Mouse (Mus musculus) forebrain, embryonic 11.5 days (tissue): ENCODE data around the gene Scn8a. TPM values are rescaled to one million over a fixed set of nuclear protein-coding genes. Genes with fewer than 3 reads are reported as not detected.

Experiments used
- ATAC-seq: fragments of 200-750 bp; cut with Nextera tagmentation; replicated peaks from 2 replicates; pipeline ENCODE4 v1.8.0; 2017; ENCODE audit warnings: moderate TSS enrichment; ENCODE audit not compliant: low FRiP score
- DNase-seq: peaks from one replicate; pipeline ENCODE4 v3.0.0-alpha.2; 2017; ENCODE audit warnings: low spot score
- H3K27ac ChIP-seq: fragments of 300-500 bp; sonication (generic); 2 replicates; pipeline ENCODE4 v1.5.1; 2014; ENCODE audit warnings: low read depth, low read length
- H3K27me3 ChIP-seq: fragments of 300-500 bp; sonication (generic); 2 replicates; pipeline ENCODE4 v1.6.1; 2014; ENCODE audit warnings: mild to moderate bottlenecking, low read length, mixed read lengths; ENCODE audit not compliant: control insufficient read depth, insufficient read depth
- H3K36me3 ChIP-seq: fragments of 300-500 bp; sonication (generic); 2 replicates; pipeline ENCODE4 v1.6.1; 2014; ENCODE audit warnings: mild to moderate bottlenecking, low read length, moderate library complexity, mixed read lengths; ENCODE audit not compliant: control insufficient read depth, insufficient read depth
- H3K4me1 ChIP-seq: fragments of 300-500 bp; sonication (generic); replicated peaks from 2 replicates; pipeline ENCODE4 v1.6.1; 2014; ENCODE audit warnings: low read length, mixed read lengths; ENCODE audit not compliant: control insufficient read depth, insufficient read depth
- H3K4me2 ChIP-seq: fragments of 300-500 bp; sonication (generic); 2 replicates; pipeline ENCODE4 v1.6.1; 2014; ENCODE audit warnings: low read depth, mild to moderate bottlenecking, low read length, moderate library complexity, mixed read lengths; ENCODE audit not compliant: severe bottlenecking
- H3K4me3 ChIP-seq: fragments of 300-500 bp; sonication (generic); 2 replicates; pipeline ENCODE4 v1.5.1; 2014; ENCODE audit warnings: low read depth, low read length
- H3K9ac ChIP-seq: fragments of 300-500 bp; sonication (generic); 2 replicates; pipeline ENCODE4 v1.6.1; 2014; ENCODE audit warnings: low read length
- H3K9me3 ChIP-seq: fragments of 300-500 bp; sonication (generic); 2 replicates; pipeline ENCODE4 v1.6.1; 2016; ENCODE audit warnings: low read length, mixed read lengths; ENCODE audit not compliant: control insufficient read depth
- WGBS: fragments of 180-500 bp; shearing (Covaris S2); extraction: QIAGEN DNeasy Blood & Tissue Kit; methylation state at CpG from one replicate; pipeline ENCODE4 v1.1.7; 2014; 5-methylcytosine and 5-hydroxymethylcytosine counted together
- polyA plus RNA-seq: library from polyadenylated mRNA; unstranded; fragments of >200 nt; fragmentation: Nextera tagmentation; extraction: Ambion mirVana; gene quantifications from 2 replicates; pipeline ENCODE4 v1.2.1, GENCODE M21; 2014

Scn8a gene
- polyA plus RNA-seq, 1 experiment from 2014 or later = 13.9 TPM

DNA sequence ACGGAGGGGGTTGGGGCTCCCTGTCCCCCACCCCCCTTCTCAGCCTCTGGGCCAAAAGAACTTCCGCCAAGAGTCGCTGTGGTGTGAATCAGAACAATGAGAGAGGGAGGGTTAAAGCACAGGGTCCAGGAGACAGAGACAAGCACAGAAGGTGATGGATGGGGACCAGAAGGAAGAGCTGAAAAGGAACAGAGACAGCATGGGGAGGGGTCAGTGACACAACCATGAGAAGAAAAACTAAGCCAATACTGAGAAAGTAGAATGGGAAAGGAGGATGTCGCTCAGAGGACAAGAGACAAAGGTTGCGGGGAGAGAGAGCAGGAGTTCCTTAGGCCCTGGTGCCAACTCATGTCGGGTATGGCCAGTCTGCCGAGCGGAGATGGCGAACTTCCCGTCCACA is 182.2 kb downstream of the Scn8a start:
- no peak for DNase-seq
- Histone ChIP-seq H3K9me3 (no peaks in the 10 kb centered on the region), H3K4me1 (peaks cover 19% of the 10 kb centered on the region), H3K4me2 (no peak overlapping the region), H3K27me3 (peaks cover 58% of the 10 kb centered on the region), H3K4me3 (no peak overlapping the region), H3K27ac (no peak overlapping the region), H3K9ac (no peak overlapping the region), H3K36me3 (no peaks in the 10 kb centered on the region)
- 50% methylated on average over 10 of the region's 10 CpGs for WGBS
- no peak for ATAC-seq

DNA sequence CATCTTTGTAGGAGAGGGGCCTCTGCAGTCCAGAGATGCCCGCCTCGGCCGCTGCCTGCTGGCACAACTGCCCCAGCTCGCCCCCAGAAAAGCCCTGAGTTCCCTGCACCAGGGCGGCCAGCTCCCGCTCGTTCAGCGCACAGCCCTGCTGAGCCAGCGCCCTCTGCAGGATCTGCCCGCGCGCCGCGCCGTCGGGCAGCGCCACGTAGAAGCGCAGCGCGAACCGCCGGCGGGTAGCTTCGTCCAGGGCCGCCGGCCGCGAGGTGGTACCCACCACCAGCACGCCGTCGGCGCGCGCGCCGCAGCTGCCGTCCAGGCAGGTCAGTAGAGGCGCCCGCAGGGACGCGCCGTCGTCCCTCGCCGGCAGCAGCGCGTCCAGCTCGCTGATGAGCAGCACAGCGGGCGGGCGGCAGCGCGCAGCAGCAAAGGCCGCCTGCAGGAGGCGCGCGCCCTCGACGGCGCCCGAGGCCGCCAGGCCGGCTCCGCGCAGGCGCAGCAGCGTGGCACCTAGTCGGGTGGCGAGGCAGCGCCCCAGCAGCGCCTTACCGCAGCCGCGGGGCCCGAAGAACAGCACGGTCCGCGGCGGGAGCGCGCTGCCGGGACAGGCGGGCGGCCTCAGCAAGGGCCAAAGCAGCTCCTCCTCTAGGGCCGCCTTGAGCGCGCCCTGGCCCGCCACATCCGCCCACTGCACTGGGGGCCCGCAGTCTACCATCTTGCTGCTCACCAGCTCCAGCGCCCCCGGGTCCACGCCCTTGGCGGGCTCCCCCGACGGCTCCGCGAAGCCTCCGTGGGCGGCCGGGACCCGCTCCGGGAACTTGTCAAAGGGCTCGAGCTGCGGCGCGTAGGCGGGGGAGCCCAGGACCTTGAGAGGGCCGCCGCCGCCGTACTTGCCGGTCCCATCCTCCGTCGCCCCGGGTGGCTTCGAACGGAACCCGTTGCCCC is 183.2 kb downstream of the Scn8a start:
- WGBS = 13% methylated on average over 108 of the region's 120 CpGs
- peaks cover 15% of the 10 kb centered on the region; the same call in 1 of the 2 replicates for H3K4me1 ChIP-seq
- no peak overlapping the region for H3K27ac ChIP-seq
- H3K4me3 ChIP-seq = peak overlapping the region; percentile 31
- no peak overlapping the region for H3K9ac ChIP-seq
- H3K27me3 ChIP-seq = peaks cover 50% of the 10 kb centered on the region
- peak overlapping the region; percentile 53 for H3K4me2 ChIP-seq
- no peaks in the 10 kb centered on the region for H3K9me3 ChIP-seq
- H3K36me3 ChIP-seq = no peaks in the 10 kb centered on the region
- DNase-seq = peak; percentile 74
- peak; percentile 19; the same call in 1 of the 2 replicates for ATAC-seq

- peaks cover 15% of the 10 kb centered on the region; the same call in 1 of the 2 replicates for H3K4me1 ChIP-seq
- H3K27me3 ChIP-seq = peaks cover 43% of the 10 kb centered on the region
- no peak overlapping the region for H3K27ac ChIP-seq
- WGBS = 8% methylated on average over 44 of the region's 65 CpGs
- H3K4me2 ChIP-seq = peak overlapping the region; percentile 53
- H3K9me3 ChIP-seq = no peaks in the 10 kb centered on the region
- ATAC-seq (no peak), DNase-seq (peak; percentile 70)
- peak overlapping the region; percentile 31 for H3K4me3 ChIP-seq
- peak overlapping the region; percentile 35 for H3K9ac ChIP-seq
- H3K36me3 ChIP-seq = no peaks in the 10 kb centered on the region
These were observed 184.3 kb downstream of the Scn8a start for GRCm38 (mm10) chr15:101053832-101054459.

GRCm38 (mm10) chr15:101054541-101054940 is 184.9 kb downstream of the Scn8a start:
- Histone ChIP-seq H3K4me2 (no peak overlapping the region), H3K27me3 (peaks cover 43% of the 10 kb centered on the region), H3K9me3 (no peaks in the 10 kb centered on the region), H3K36me3 (no peaks in the 10 kb centered on the region), H3K9ac (no peak overlapping the region), H3K27ac (no peak overlapping the region), H3K4me3 (no peak overlapping the region), H3K4me1 (peaks cover 17% of the 10 kb centered on the region; the same call in 1 of the 2 replicates)
- 72% methylated on average over 10 of the region's 10 CpGs for WGBS
- ATAC-seq (no peak), DNase-seq (no peak)

- DNase-seq (peak; percentile 69), ATAC-seq (peak; percentile 66; the same call in 1 of the 2 replicates)
- no peak overlapping the region for H3K4me3 ChIP-seq
- peaks cover 43% of the 10 kb centered on the region for H3K27me3 ChIP-seq
- H3K9ac ChIP-seq = no peak overlapping the region
- H3K27ac ChIP-seq = no peak overlapping the region
- H3K4me1 ChIP-seq = peaks cover 25% of the 10 kb centered on the region
- no peak overlapping the region for H3K4me2 ChIP-seq
- WGBS = 45% methylated on average over 10 of the region's 10 CpGs
- no peaks in the 10 kb centered on the region for H3K9me3 ChIP-seq
- no peaks in the 10 kb centered on the region for H3K36me3 ChIP-seq
These were observed 186.6 kb downstream of the Scn8a start for GRCm38 (mm10) chr15:101056225-101056624.

DNA sequence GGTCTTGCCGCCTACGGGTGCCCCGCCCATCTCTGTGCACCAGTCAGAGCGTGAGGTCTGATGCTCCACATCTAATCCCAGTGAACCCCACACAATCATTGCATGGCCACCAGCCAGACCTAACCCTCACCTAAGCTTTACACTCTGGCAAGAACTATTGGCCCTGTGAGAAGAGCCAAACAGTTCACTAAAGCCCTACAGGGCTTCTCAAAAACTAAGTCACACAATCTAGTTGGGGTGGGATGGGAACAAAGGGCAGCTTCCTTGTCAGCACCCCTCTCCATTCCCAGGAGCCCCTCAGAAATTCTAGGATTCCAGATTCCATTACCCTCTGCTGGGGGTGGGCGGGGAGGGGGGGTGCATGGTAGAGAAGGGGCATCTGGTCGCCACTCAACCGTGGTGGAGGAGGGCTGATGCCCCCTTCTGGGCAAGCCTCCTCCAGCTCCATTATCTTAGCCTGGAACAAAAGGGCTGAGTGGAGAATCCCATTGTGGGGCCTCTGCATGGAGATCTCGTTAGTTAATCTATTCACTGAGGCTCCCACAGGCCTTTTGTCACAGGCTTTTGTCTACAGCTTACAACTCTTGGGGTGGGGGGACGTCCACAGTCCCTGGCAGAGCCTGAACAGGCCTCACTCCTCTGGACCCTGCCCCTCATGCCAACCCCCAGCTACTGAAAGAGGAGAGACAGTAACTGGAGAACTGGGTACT is 190.1 kb downstream of the Scn8a start:
- Histone ChIP-seq H3K9ac (peak overlapping the region; percentile 35), H3K27me3 (peaks cover 12% of the 10 kb centered on the region), H3K36me3 (no peaks in the 10 kb centered on the region), H3K4me1 (peaks cover 18% of the 10 kb centered on the region), H3K27ac (peak overlapping the region; percentile 53; the same call in 1 of the 2 replicates), H3K4me3 (no peak overlapping the region), H3K4me2 (peak overlapping the region; percentile 15; the same call in 1 of the 2 replicates), H3K9me3 (no peaks in the 10 kb centered on the region)
- ATAC-seq = peak; percentile 44; the same call in 1 of the 2 replicates
- WGBS = 17% methylated on average over 9 of the region's 9 CpGs
- no peak for DNase-seq

DNA sequence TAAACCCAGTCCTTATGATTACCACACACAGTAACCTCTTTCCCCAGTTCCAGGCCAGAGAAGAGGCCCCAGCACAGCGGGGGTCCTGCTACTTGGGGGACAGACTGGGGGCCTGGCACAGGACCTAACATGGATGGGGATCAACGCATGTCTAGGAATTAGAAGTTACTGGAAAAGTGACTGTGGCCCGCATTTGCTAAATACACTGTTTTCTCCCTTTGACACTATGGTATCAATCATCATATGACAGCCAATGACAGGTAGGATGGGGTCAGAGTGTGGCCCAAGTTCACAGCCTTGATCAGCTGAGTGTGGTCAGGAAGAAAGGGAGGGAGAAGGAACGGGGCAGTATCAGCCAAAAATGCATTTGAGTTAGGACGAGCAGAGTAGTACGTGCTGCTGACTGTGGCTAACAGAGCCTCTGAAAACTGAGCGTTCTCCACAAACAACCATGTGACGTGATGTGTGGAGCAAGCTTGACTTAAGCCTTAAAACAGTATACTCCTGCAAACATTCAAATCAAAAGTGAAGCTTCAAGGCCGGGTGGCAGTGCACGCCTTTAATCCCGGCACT is 190.7 kb downstream of the Scn8a start:
- Histone ChIP-seq H3K27ac (peak overlapping the region; percentile 53; the same call in 1 of the 2 replicates), H3K9ac (peak overlapping the region; percentile 35)

DNA sequence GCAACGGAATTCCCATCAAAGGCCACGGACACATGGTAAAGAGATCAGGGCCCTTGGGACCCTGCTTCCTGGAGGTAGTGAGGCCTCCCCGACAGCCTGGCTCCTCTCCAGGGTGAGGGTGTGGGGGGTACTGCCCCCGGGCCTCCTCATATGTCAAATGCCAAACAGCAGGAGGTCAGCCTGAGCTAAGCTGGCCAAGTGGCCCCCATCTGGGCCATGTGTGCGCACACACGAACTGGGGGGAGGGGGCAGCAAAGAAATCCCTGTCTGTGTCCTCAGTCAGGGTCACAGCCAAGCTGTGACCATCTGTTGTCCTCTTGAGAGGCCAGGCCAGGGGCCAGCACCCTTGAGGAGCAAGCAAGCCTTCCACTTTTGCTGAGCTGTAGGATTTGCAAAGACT is 195.4 kb downstream of the Scn8a start:
- no peak for DNase-seq

More for the DNA sequence above, 190.7 kb downstream of the Scn8a start:
- Histone ChIP-seq H3K4me1 (peaks cover 20% of the 10 kb centered on the region), H3K36me3 (no peaks in the 10 kb centered on the region), H3K9me3 (no peaks in the 10 kb centered on the region), H3K4me2 (peak overlapping the region; percentile 15; the same call in 1 of the 2 replicates), H3K27me3 (peaks cover 6% of the 10 kb centered on the region; the same call in 1 of the 2 replicates), H3K4me3 (no peak overlapping the region)
- no peak for ATAC-seq
- 38% methylated on average over 11 of the region's 11 CpGs for WGBS
- no peak for DNase-seq

More for the DNA sequence above, 195.4 kb downstream of the Scn8a start:
- H3K4me2 ChIP-seq = no peak overlapping the region
- no peak overlapping the region for H3K4me3 ChIP-seq
- no peaks in the 10 kb centered on the region for H3K9me3 ChIP-seq
- no peak for ATAC-seq
- 30% methylated on average over 6 of the region's 6 CpGs for WGBS
- H3K36me3 ChIP-seq = no peaks in the 10 kb centered on the region
- no peak overlapping the region for H3K27ac ChIP-seq
- H3K9ac ChIP-seq = no peak overlapping the region
- H3K27me3 ChIP-seq = no peaks in the 10 kb centered on the region
- H3K4me1 ChIP-seq = peaks cover 43% of the 10 kb centered on the region
